In genomic region chr10:14845058-14845457, GRCm38 (mm10) we compare ENCODE assay signal across 19 mouse cellular contexts.
"Had no signal": no experiment of that assay in that cellular context is flagged by ENCODE, and none has a peak within 500 bp of the region (broad histone marks: within the 10 kb centered on the region; RNA-seq: fewer than 3 reads in every experiment).

No protein-coding gene starts in this region.

- H3K36me3 ChIP-seq: kidney, embryonic 15.5 days; limb, embryonic 12.5 days; limb, embryonic 15.5 days; midbrain, embryonic 12.5 days; midbrain, embryonic 15.5 days; neural tube, embryonic 12.5 days; neural tube, embryonic 15.5 days had no signal

- H3K27ac ChIP-seq: kidney, embryonic 15.5 days; limb, embryonic 12.5 days; limb, embryonic 15.5 days; liver, embryonic 14.5 days; macrophage; midbrain, embryonic 12.5 days; midbrain, embryonic 15.5 days; neural tube, embryonic 12.5 days; neural tube, embryonic 15.5 days had no signal

- ATAC-seq: liver, postnatal 0 days; lung, postnatal 0 days; midbrain, embryonic 15.5 days had no signal

- H3K4me1 ChIP-seq: kidney, embryonic 15.5 days; limb, embryonic 12.5 days; limb, embryonic 15.5 days; midbrain, embryonic 12.5 days; midbrain, embryonic 15.5 days; neural tube, embryonic 12.5 days; neural tube, embryonic 15.5 days had no signal

- DNase-seq: kidney, adult 11 months; kidney, adult 8-10 months; kidney, postnatal 10 days; kidney, postnatal 36 days; liver, postnatal 0 days; lung, embryonic 14.5 days; thymus, adult 2 months; thymus, postnatal 25 days had no signal

- H3K9ac ChIP-seq: kidney, embryonic 15.5 days; limb, embryonic 12.5 days; limb, embryonic 15.5 days; liver, embryonic 14.5 days; liver, postnatal 0 days; lung, embryonic 14.5 days; midbrain, embryonic 12.5 days; midbrain, embryonic 15.5 days; neural tube, embryonic 12.5 days; neural tube, embryonic 15.5 days had no signal

- H3K9me3 ChIP-seq: kidney, embryonic 15.5 days; limb, embryonic 12.5 days; limb, embryonic 15.5 days; midbrain, embryonic 12.5 days; midbrain, embryonic 15.5 days; neural tube, embryonic 12.5 days; neural tube, embryonic 15.5 days had no signal

- H3K4me2 ChIP-seq: kidney, embryonic 15.5 days; limb, embryonic 12.5 days; limb, embryonic 15.5 days; liver, embryonic 11.5 days; lung, embryonic 14.5 days; midbrain, embryonic 12.5 days; midbrain, embryonic 15.5 days; neural tube, embryonic 12.5 days; neural tube, embryonic 15.5 days had no signal

- H3K4me3 ChIP-seq: kidney, embryonic 15.5 days; limb, embryonic 12.5 days; limb, embryonic 15.5 days; midbrain, embryonic 12.5 days; midbrain, embryonic 15.5 days; neural tube, embryonic 12.5 days; neural tube, embryonic 15.5 days had no signal

- H3K27me3 ChIP-seq: kidney, embryonic 15.5 days; limb, embryonic 12.5 days; limb, embryonic 15.5 days; midbrain, embryonic 12.5 days; midbrain, embryonic 15.5 days; neural tube, embryonic 12.5 days; neural tube, embryonic 15.5 days had no signal
